Mouse (Mus musculus) midbrain, embryonic 16.5 days (tissue): ENCODE results near the gene Naaladl2. TPM values are rescaled to one million over a fixed set of nuclear protein-coding genes. Genes with fewer than 3 reads are reported as not detected.

Experiments used
- ATAC-seq: fragments of 200-750 bp; cut with Nextera tagmentation; 2 replicates; pipeline ENCODE4 v1.8.0; 2017; ENCODE audit warnings: moderate TSS enrichment
- H3K27ac ChIP-seq: fragments of 300-500 bp; sonication (generic); 2 replicates; pipeline ENCODE4 v1.5.1; 2014; ENCODE audit warnings: mild to moderate bottlenecking, low read length, mixed read lengths
- H3K27me3 ChIP-seq: fragments of 300-500 bp; sonication (generic); 2 replicates; pipeline ENCODE4 v1.6.1; 2014; ENCODE audit warnings: low read depth, low read length, mixed read lengths; ENCODE audit not compliant: control insufficient read depth, insufficient read depth
- H3K36me3 ChIP-seq: fragments of 300-500 bp; sonication (generic); 2 replicates; pipeline ENCODE4 v1.6.1; 2014; ENCODE audit warnings: mild to moderate bottlenecking, low read length, moderate library complexity, mixed read lengths; ENCODE audit not compliant: control insufficient read depth, insufficient read depth
- H3K4me1 ChIP-seq: fragments of 300-500 bp; sonication (generic); 2 replicates; pipeline ENCODE4 v1.6.1; 2014; ENCODE audit warnings: mild to moderate bottlenecking, low read length, mixed read lengths; ENCODE audit not compliant: control insufficient read depth, insufficient read depth
- H3K4me2 ChIP-seq: fragments of 300-500 bp; sonication (generic); 2 replicates; pipeline ENCODE4 v1.6.1; 2014; ENCODE audit warnings: mild to moderate bottlenecking, low read length, mixed read lengths
- H3K4me3 ChIP-seq: fragments of 300-500 bp; sonication (generic); 2 replicates; pipeline ENCODE4 v1.5.1; 2014; ENCODE audit warnings: low read depth, mild to moderate bottlenecking, low read length, moderate library complexity, mixed read lengths
- H3K9ac ChIP-seq: fragments of 300-500 bp; sonication (generic); 2 replicates; pipeline ENCODE4 v1.6.1; 2014; ENCODE audit warnings: low read depth, low read length, mixed read lengths
- H3K9me3 ChIP-seq: fragments of 300-500 bp; sonication (generic); replicated peaks from 2 replicates; pipeline ENCODE4 v1.6.1; 2014; ENCODE audit warnings: mild to moderate bottlenecking, low read length, mixed read lengths; ENCODE audit not compliant: control insufficient read depth, poor library complexity, severe bottlenecking
- WGBS: fragments of 180-500 bp; shearing (Covaris S2); extraction: QIAGEN DNeasy Blood & Tissue Kit; methylation state at CpG from one replicate; pipeline ENCODE4 v1.1.7; 2014; 5-methylcytosine and 5-hydroxymethylcytosine counted together
- polyA plus RNA-seq: library from polyadenylated mRNA; unstranded; fragments of >200 nt; fragmentation: Nextera tagmentation; extraction: Ambion mirVana; gene quantifications from 2 replicates; pipeline ENCODE4 v1.2.1, GENCODE M21; 2015

Gene Naaladl2
- polyA plus RNA-seq, 1 experiment from 2014 or later = 0.64 TPM

DNA sequence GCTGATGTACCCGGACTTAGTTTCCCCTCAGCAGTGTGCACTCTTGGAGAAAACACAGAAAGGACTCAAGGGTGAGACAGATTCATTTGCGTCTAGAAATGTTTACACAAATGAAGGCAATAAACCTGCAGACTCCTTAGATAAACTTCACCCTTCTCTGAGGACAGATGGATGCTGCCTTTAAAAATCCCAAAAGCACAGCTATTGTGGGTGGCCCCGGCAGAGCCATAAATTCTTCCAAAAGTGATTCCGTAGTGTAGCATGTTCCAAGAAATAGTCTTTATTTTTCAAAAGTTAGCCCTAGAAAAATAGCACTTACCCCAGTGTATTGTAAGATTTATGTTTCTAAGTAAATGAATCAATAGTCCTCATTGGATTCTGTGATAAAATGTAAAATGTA, 31.0 kb downstream of the Naaladl2 start:
- 94% methylated on average over 4 of the region's 4 CpGs for WGBS
- Histone ChIP-seq H3K4me3 (no peak overlapping the region), H3K36me3 (no peaks in the 10 kb centered on the region), H3K9me3 (no peaks in the 10 kb centered on the region), H3K27ac (no peak overlapping the region), H3K27me3 (no peaks in the 10 kb centered on the region), H3K9ac (no peak overlapping the region), H3K4me1 (no peaks in the 10 kb centered on the region), H3K4me2 (no peak overlapping the region)
- no peak for ATAC-seq

DNA sequence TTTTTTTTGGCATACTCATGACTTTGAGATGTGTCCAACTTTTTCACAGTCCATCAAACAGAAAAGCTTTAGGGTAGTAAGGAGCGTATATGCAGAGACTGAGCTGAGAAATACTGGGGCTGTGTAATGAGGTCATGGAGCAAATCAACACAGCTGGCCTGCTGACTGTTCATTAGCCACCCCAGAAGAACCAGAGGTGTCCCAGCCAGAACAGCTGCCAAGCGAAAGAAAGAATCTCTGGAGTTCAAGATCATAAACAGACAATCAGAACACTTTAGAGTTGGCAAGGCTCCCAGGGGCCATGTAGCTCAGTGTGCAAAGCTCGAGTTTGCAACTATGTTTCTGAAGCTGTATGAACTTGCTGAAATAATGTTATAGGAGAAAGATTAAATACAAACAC, 35.1 kb downstream of the Naaladl2 start:
- Histone ChIP-seq H3K4me1 (no peaks in the 10 kb centered on the region), H3K4me3 (no peak overlapping the region), H3K27ac (no peak overlapping the region), H3K36me3 (no peaks in the 10 kb centered on the region), H3K27me3 (no peaks in the 10 kb centered on the region), H3K4me2 (no peak overlapping the region), H3K9ac (no peak overlapping the region), H3K9me3 (no peaks in the 10 kb centered on the region)
- ATAC-seq = no peak
- WGBS = 61% methylated on average over 3 of the region's 3 CpGs

DNA sequence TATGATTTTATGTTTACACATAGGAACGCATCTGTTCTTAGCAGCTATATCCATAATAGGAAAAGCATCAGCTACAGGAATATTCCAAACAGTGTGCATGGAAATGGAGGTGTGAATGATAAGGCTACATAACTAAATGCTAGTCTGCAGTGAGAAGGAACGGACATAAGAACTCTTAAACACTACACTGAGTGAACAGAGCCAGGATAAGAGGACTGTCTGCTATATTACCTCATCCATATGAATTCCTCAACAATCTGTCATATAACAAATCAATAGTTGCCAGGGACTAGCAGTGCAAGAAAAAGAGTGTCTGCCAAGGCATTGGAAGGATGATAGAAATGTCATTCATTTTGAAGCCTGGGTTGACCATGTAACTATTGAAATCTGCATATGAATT, 51.1 kb downstream of the Naaladl2 start:
- H3K9me3 ChIP-seq = no peaks in the 10 kb centered on the region
- no peaks in the 10 kb centered on the region for H3K36me3 ChIP-seq
- H3K27me3 ChIP-seq = no peaks in the 10 kb centered on the region
- no peaks in the 10 kb centered on the region for H3K4me1 ChIP-seq
- no peak overlapping the region for H3K9ac ChIP-seq
- 90% methylated on average over 2 of the region's 2 CpGs for WGBS
- H3K4me3 ChIP-seq = no peak overlapping the region
- H3K4me2 ChIP-seq = no peak overlapping the region
- ATAC-seq = no peak
- H3K27ac ChIP-seq = no peak overlapping the region

DNA sequence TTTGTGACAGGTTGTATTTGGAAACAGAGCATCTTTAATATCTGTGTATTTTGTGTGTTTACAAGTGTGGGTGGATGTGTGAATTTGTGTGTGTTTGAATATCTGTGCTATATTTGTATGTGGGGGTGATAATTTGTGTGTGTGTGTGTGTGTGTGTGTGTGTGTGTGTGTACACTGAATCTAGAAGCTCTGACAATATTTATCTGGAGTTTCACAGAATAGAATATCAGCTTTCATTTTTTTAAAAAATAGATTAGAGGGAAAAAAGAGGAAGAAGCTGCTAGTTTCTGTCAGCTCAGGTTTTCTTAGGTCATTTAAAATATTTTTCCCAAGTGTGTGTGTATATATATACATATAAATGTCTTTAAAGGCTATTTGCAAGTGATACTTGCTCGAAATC, 68.3 kb downstream of the Naaladl2 start:
- no peak overlapping the region for H3K4me2 ChIP-seq
- H3K9me3 ChIP-seq = no peaks in the 10 kb centered on the region
- H3K9ac ChIP-seq = no peak overlapping the region
- no peak overlapping the region for H3K4me3 ChIP-seq
- H3K27me3 ChIP-seq = no peaks in the 10 kb centered on the region
- H3K4me1 ChIP-seq = 0 out of 2 replicates have a peak, but pooled peaks cover 2% of the 10 kb centered on the region
- no peak for ATAC-seq
- no peak overlapping the region for H3K27ac ChIP-seq
- WGBS = 90% methylated on average over 1 of the region's 1 CpGs
- H3K36me3 ChIP-seq = no peaks in the 10 kb centered on the region

DNA sequence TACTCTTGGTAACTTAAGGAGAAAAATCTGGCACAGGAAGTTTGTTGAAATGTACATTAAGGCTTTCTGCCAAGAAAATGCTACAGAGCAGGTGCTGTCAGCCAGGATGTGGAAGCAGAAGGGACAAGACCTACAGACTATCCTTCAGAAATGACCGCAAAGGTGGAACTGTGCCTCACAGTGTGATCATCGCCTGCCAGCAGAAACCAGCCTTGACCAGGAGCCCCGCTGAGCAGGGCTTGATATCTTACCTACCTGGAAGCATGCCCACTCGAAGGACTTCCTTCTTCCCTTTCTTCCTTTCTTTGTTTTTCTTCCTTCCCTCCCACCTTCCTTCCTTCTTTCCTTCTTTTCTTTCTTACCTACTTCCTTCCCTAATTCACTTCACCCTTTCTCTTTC, 69.8 kb downstream of the Naaladl2 start:
- 0 out of 2 replicates have a peak, but pooled peaks cover 2% of the 10 kb centered on the region for H3K4me1 ChIP-seq
- no peak overlapping the region for H3K27ac ChIP-seq
- no peaks in the 10 kb centered on the region for H3K36me3 ChIP-seq
- no peak overlapping the region for H3K9ac ChIP-seq
- WGBS = 49% methylated on average over 4 of the region's 4 CpGs
- no peak for ATAC-seq
- no peaks in the 10 kb centered on the region for H3K9me3 ChIP-seq
- no peak overlapping the region for H3K4me3 ChIP-seq
- no peaks in the 10 kb centered on the region for H3K27me3 ChIP-seq
- H3K4me2 ChIP-seq = no peak overlapping the region

DNA sequence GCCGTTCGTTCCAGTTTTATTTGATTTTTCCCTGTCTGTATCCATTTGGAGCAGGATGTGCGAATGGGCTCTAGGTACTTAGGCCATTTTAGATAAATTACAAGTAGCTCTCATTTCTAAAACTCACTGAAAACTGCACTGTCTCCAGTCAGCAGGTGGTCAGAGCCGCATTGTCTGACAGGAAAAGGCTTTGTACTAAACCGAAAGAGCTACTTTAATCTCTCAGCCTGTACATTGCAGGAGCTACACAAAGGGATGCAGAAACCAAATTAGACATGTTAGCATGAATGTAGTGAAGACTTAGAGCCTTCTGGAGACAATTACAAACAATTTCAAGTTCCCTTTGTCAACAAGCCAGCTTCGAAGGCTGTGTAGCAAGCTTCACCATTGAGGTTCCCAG, 70.2 kb downstream of the Naaladl2 start:
- Histone ChIP-seq H3K27me3 (no peaks in the 10 kb centered on the region), H3K9me3 (no peaks in the 10 kb centered on the region), H3K4me3 (no peak overlapping the region), H3K4me2 (no peak overlapping the region), H3K9ac (no peak overlapping the region), H3K4me1 (0 out of 2 replicates have a peak, but pooled peaks cover 2% of the 10 kb centered on the region), H3K27ac (no peak overlapping the region), H3K36me3 (no peaks in the 10 kb centered on the region)
- no peak for ATAC-seq
- 26% methylated on average over 6 of the region's 6 CpGs for WGBS

DNA sequence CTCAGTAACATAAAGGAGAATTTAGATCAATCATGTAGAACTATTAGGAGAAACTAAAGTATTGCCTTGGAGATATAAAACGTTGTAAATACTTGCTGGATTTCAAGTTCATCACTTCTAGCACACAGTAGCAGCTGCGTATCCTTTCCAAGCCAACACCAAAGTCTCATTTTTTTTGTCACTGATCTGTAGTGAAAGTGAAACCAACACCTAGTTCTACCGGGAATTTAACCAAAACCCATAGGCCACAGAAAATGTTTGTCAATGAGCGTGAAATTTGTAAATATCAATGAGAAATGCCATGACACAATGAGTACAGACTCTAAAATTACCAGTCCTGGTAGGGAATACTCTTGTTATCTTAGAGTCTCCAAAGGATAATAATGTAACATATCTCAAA, 80.8 kb downstream of the Naaladl2 start:
- ATAC-seq = no peak
- no peaks in the 10 kb centered on the region for H3K27me3 ChIP-seq
- no peak overlapping the region for H3K4me3 ChIP-seq
- no peaks in the 10 kb centered on the region for H3K9me3 ChIP-seq
- WGBS = 82% methylated on average over 4 of the region's 4 CpGs
- no peaks in the 10 kb centered on the region for H3K4me1 ChIP-seq
- H3K36me3 ChIP-seq = no peaks in the 10 kb centered on the region
- H3K27ac ChIP-seq = no peak overlapping the region
- H3K9ac ChIP-seq = no peak overlapping the region
- no peak overlapping the region for H3K4me2 ChIP-seq

DNA sequence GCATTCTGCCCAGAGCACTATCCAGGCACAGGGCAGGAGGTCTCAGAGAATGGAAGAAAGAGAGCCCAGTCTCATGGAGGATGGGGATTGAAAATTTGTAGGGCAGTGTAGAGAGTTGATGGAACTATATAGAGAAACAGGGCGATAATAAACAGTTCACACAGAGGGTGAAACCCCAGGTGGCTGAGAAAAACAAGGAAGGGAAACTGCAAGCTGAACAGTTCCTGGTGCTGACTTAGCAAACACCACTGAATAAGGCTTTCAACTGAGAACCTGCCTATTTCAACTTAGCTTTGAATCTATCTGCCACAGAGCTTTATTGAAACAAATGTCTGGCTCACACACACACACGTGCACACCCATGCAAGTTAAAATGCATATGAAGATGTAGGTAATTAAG, 91.1 kb downstream of the Naaladl2 start:
- H3K27me3 ChIP-seq = no peaks in the 10 kb centered on the region
- H3K9ac ChIP-seq = no peak overlapping the region
- H3K4me2 ChIP-seq = no peak overlapping the region
- no peaks in the 10 kb centered on the region for H3K4me1 ChIP-seq
- no peak overlapping the region for H3K27ac ChIP-seq
- ATAC-seq = no peak
- WGBS = 32% methylated on average over 2 of the region's 2 CpGs
- no peaks in the 10 kb centered on the region for H3K9me3 ChIP-seq
- no peaks in the 10 kb centered on the region for H3K36me3 ChIP-seq
- H3K4me3 ChIP-seq = no peak overlapping the region

DNA sequence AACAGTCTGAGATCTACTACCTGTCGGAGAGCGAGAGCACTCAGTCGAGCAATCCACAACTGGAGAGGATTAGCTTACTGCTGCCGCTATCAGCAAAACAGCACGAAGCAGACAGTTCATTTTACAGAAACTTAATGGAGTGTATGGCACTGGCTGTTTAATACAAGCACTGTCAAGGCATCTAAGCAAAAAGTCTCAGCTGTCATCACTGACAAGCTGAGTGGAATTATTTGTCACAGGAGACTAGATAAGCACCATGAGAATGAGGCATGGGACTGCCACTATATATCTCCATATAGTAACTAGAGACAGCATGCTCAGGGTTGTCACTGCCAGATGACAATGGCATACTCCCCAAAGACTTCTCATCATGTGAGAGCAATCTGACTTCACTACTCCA, 124.1 kb downstream of the Naaladl2 start:
- H3K9me3 ChIP-seq = no peaks in the 10 kb centered on the region
- no peak overlapping the region for H3K9ac ChIP-seq
- peak; percentile 76; the same call in 1 of the 2 replicates for ATAC-seq
- no peak overlapping the region for H3K4me2 ChIP-seq
- H3K4me1 ChIP-seq = peaks cover 2% of the 10 kb centered on the region; the same call in 1 of the 2 replicates
- H3K4me3 ChIP-seq = no peak overlapping the region
- H3K27me3 ChIP-seq = no peaks in the 10 kb centered on the region
- no peak overlapping the region for H3K27ac ChIP-seq
- H3K36me3 ChIP-seq = no peaks in the 10 kb centered on the region
- 65% methylated on average over 5 of the region's 5 CpGs for WGBS

DNA sequence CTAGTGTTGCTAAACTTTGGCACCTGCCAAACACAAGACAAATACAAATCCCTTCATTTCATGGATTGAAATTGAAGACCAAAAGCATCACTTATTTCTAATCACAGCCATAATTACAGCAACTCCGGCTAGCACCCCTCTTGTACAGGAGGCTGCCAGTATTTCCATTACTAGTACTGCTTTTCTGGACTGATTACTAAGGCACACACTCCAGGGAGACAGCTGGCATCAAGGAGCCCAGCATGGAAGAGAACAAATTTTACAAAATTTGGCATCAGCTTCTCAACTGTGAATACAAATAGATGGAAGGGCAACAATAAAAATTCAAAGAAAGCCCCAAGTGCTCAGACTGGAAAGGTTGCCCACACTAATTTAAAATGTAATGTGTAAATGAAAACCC, 133.3 kb downstream of the Naaladl2 start:
- WGBS = 60% methylated on average over 1 of the region's 1 CpGs
- no peak for ATAC-seq
- H3K9me3 ChIP-seq = no peaks in the 10 kb centered on the region

More for the DNA sequence above, 133.3 kb downstream of the Naaladl2 start:
- Histone ChIP-seq H3K4me1 (no peaks in the 10 kb centered on the region), H3K27ac (no peak overlapping the region), H3K9ac (no peak overlapping the region), H3K36me3 (no peaks in the 10 kb centered on the region), H3K27me3 (no peaks in the 10 kb centered on the region), H3K4me2 (no peak overlapping the region), H3K4me3 (no peak overlapping the region)
